Mouse (Mus musculus) thymus, adult 2 months (tissue): ENCODE results near the gene Wasf3.

ENCODE experiments used
- CTCF ChIP-seq: fragments of 200-500 bp; IDR thresholded peaks from 2 replicates; pipeline ENCODE4 v1.5.1; 2012; ENCODE audit warnings: mild to moderate bottlenecking, control low read depth, low read length, moderate library complexity, borderline replicate concordance; ENCODE audit not compliant: control insufficient read depth, poor library complexity, insufficient read depth; ENCODE audit errors: extremely low read depth
- POLR2A ChIP-seq: fragments of 200-500 bp; IDR thresholded peaks from 2 replicates; pipeline ENCODE4 v1.6.1; 2012; ENCODE audit warnings: mild to moderate bottlenecking, low read length, control low read depth, moderate library complexity; ENCODE audit not compliant: control insufficient read depth, poor library complexity, insufficient read depth; ENCODE audit errors: extremely low read depth

- TF ChIP-seq POLR2A (no peak), CTCF (no peak)
Observed at GRCm38 (mm10) chr5:146376601-146377000, 8.2 kb upstream of the Wasf3 start.
